ENCODE assay signal across 15 mouse cellular contexts in the genomic region with DNA sequence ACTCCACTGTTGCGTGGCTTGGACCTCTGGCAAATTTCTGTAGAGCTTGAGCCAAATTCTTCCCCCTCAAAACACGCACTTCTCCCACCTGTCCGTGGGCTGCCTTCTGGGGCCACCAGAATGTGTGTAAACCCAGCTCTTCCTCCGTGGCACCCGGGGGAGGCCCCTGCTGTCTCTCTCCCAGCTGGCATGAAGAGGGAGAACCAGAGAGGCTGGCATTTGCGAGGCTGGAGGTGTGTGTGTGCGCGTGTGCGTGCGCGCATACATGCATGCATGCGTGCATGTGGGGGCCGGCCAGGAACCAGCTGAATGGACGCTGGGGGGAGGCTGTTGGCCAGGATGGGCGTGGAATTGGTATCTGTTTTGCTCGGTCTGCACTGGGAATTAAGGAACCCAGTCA. TPM values are rescaled to one million over a fixed set of nuclear protein-coding genes. Genes with fewer than 3 reads are reported as not detected.
DNase-seq lines count a peak whose midpoint lies in the region; ATAC-seq and TF ChIP-seq lines count a peak whose summit lies in the region.
"Had no signal": no experiment of that assay in that cellular context is flagged by ENCODE, and none has a peak within 500 bp of the region (broad histone marks: within the 10 kb centered on the region; RNA-seq: fewer than 3 reads in every experiment).

No protein-coding gene starts in this region.

- H3K27me3 ChIP-seq in forebrain, embryonic 16.5 days (replicated peaks; ENCODE audit: control insufficient read depth, insufficient read depth, low read length), result peaks cover 5% of the 10 kb centered on the region; the same call in 1 of the 2 replicates
- H3K27me3 ChIP-seq in forebrain, embryonic 10.5 days (ENCODE audit: poor library complexity, severe bottlenecking), result peaks cover 95% of the 10 kb centered on the region

- H3K4me3 ChIP-seq in forebrain, embryonic 16.5 days (replicated peaks; ENCODE audit: low read length), result no peak overlapping the region
- no peak overlapping the region for H3K4me3 ChIP-seq in forebrain, embryonic 10.5 days
- H3K4me3 ChIP-seq in olfactory bulb, adult 2 months (ENCODE audit: insufficient read depth, low read depth, low read length), result peak overlapping the region; percentile 4; the same call in 1 of the 2 replicates
- H3K4me3 ChIP-seq: limb, embryonic 15.5 days had no signal

- no peak for ATAC-seq in forebrain, embryonic 16.5 days
- ATAC-seq: CD4-positive, CD25-positive, alpha-beta regulatory T cell, adult 4 months; inflammation-experienced regulatory T-cells, adult 6 months had no signal

- H3K27ac ChIP-seq in forebrain, embryonic 16.5 days (ENCODE audit: low read length), result no peak overlapping the region
- H3K27ac ChIP-seq in forebrain, embryonic 10.5 days, result no peak overlapping the region
- H3K27ac ChIP-seq in olfactory bulb, adult 2 months (ENCODE audit: insufficient read depth, low read depth, low read length), result peak overlapping the region; percentile 40
- H3K27ac ChIP-seq: limb, embryonic 15.5 days had no signal

- DNase-seq in forebrain, embryonic 10.5 days (ENCODE audit: extremely low spot score, low spot score), result no peak
- DNase-seq in left cerebral cortex, postnatal 14 days (ENCODE audit: low spot score in 2 of 2), result peak; percentile 57 to 70
- no peak for DNase-seq in left cerebral cortex, adult 11 months (ENCODE audit: low spot score)
- peak; percentile 64 for DNase-seq in telencephalon, adult 2 months (ENCODE audit: low read depth, low spot score)
- no peak for DNase-seq in liver
- DNase-seq: adrenal gland, postnatal 10 days; lung, adult 18-20 months; lung, postnatal 36 days; thymus, adult 2 months had no signal

- H3K36me3 ChIP-seq in forebrain, embryonic 16.5 days (ENCODE audit: control insufficient read depth, insufficient read depth), result no peaks in the 10 kb centered on the region
- H3K36me3 ChIP-seq in forebrain, embryonic 10.5 days (replicated peaks), result no peaks in the 10 kb centered on the region
- H3K36me3 ChIP-seq: limb, embryonic 15.5 days had no signal

- no peak for TF ChIP-seq POLR2A in olfactory bulb, adult 2 months (IDR thresholded peaks at IDR 0.05; ENCODE audit: insufficient read depth, low read depth, low read length)

- intact Hi-C loops in left cerebral cortex, postnatal 14 days (cut with DNase I), result no loop called here

- H3K9ac ChIP-seq in forebrain, embryonic 16.5 days (replicated peaks; ENCODE audit: low read depth, low read length), result no peak overlapping the region
- H3K9ac ChIP-seq: limb, embryonic 15.5 days had no signal

- H3K9me3 ChIP-seq in forebrain, embryonic 16.5 days (ENCODE audit: control insufficient read depth, low read length), result no peaks in the 10 kb centered on the region
- peaks cover 3% of the 10 kb centered on the region; the same call in 1 of the 2 replicates for H3K9me3 ChIP-seq in forebrain, embryonic 10.5 days
- H3K9me3 ChIP-seq: limb, embryonic 15.5 days had no signal

- TF ChIP-seq CTCF in olfactory bulb, adult 2 months (IDR thresholded peaks at IDR 0.05; ENCODE audit: insufficient read depth, low read depth, low read length), result no peak

- WGBS in forebrain, embryonic 16.5 days, result 68% methylated on average over 16 of the region's 16 CpGs
- 89% methylated on average over 16 of the region's 16 CpGs for WGBS in forebrain, embryonic 10.5 days
- 35% methylated on average over 16 of the region's 16 CpGs for WGBS in olfactory bulb, adult 2 months

- H3K4me1 ChIP-seq in forebrain, embryonic 16.5 days (replicated peaks; ENCODE audit: control insufficient read depth, insufficient read depth, low read length), result peaks cover 89% of the 10 kb centered on the region
- H3K4me1 ChIP-seq in forebrain, embryonic 10.5 days, result peaks cover 69% of the 10 kb centered on the region
- peaks cover 66% of the 10 kb centered on the region for H3K4me1 ChIP-seq in olfactory bulb, adult 2 months (ENCODE audit: control insufficient read depth, insufficient read depth, low read length)

- peak overlapping the region; percentile 8; the same call in 1 of the 2 replicates for H3K4me2 ChIP-seq in forebrain, embryonic 16.5 days (ENCODE audit: low read length)
- H3K4me2 ChIP-seq: limb, embryonic 15.5 days; midbrain, embryonic 11.5 days had no signal

RNA-seq across cellular contexts. Expression of gene Nrxn2, which starts 4.7 kb away (rescaled TPM):
- polyA plus RNA-seq in forebrain, embryonic 16.5 days (2015; fragmentation: Nextera tagmentation; extraction: Ambion mirVana), result 28.1 and 28.5 TPM in 2 replicates
- 2.8 and 3.1 TPM in 2 replicates for polyA plus RNA-seq in forebrain, embryonic 10.5 days (2016; fragmentation: Nextera tagmentation; extraction: Ambion mirVana)
- 100 to 1,000 TPM; 700 to 756 TPM for total RNA-seq in left cerebral cortex, postnatal 14 days (2021)
- 202 and 263 TPM in 2 replicates for polyA plus RNA-seq in olfactory bulb, adult 2 months (2012; ENCODE audit: insufficient read depth, insufficient read length, low replicate concordance, missing spikeins)
- polyA plus RNA-seq: CD4-positive, CD25-positive, alpha-beta regulatory T cell, adult 4 months had no signal

RNA-seq across cellular contexts. Expression of gene Rasgrp2, which starts 24.1 kb away (rescaled TPM):
- 48.8 and 60.8 TPM in 2 replicates for polyA plus RNA-seq in forebrain, embryonic 16.5 days (2015; fragmentation: Nextera tagmentation; extraction: Ambion mirVana)
- polyA plus RNA-seq in forebrain, embryonic 10.5 days (2016; fragmentation: Nextera tagmentation; extraction: Ambion mirVana), result 15.6 and 17.0 TPM in 2 replicates
- 10 to 100 TPM; 83.3 to 87.2 TPM for total RNA-seq in left cerebral cortex, postnatal 14 days (2021)
- polyA plus RNA-seq in olfactory bulb, adult 2 months (2012; ENCODE audit: insufficient read depth, insufficient read length, low replicate concordance, missing spikeins), result 282 TPM in 1 of 2 replicates, not detected in the other

RNA-seq across cellular contexts. Expression of gene Pygm, which starts 39.0 kb away (rescaled TPM):
- 2.4 and 2.8 TPM in 2 replicates for polyA plus RNA-seq in forebrain, embryonic 16.5 days (2015; fragmentation: Nextera tagmentation; extraction: Ambion mirVana)
- polyA plus RNA-seq in forebrain, embryonic 10.5 days (2016; fragmentation: Nextera tagmentation; extraction: Ambion mirVana), result 0.83 and 2.0 TPM in 2 replicates
- total RNA-seq in left cerebral cortex, postnatal 14 days (2021), result 10 to 100 TPM; 20.6 to 31.9 TPM
- not detected in 2 replicates for polyA plus RNA-seq in olfactory bulb, adult 2 months (2012; ENCODE audit: insufficient read depth, insufficient read length, low replicate concordance, missing spikeins)

RNA-seq across cellular contexts. Expression of gene Sf1, which starts 59.8 kb away (rescaled TPM):
- polyA plus RNA-seq in forebrain, embryonic 16.5 days (2015; fragmentation: Nextera tagmentation; extraction: Ambion mirVana), result 122 and 127 TPM in 2 replicates
- polyA plus RNA-seq in forebrain, embryonic 10.5 days (2016; fragmentation: Nextera tagmentation; extraction: Ambion mirVana), result 201 TPM in 2 replicates
- 100 to 1,000 TPM; 185 to 186 TPM for total RNA-seq in left cerebral cortex, postnatal 14 days (2021)
- polyA plus RNA-seq in olfactory bulb, adult 2 months (2012; ENCODE audit: insufficient read depth, insufficient read length, low replicate concordance, missing spikeins), result 340 TPM in 1 of 2 replicates, not detected in the other

Comparison
In these comparisons a context has a peak if more than half of its experiments do, and no peak if none do; other contexts are left out.
1. DNase-seq: peak in left cerebral cortex, postnatal 14 days (2 of 2) and telencephalon, adult 2 months (single experiment); none in forebrain, embryonic 10.5 days (single experiment), left cerebral cortex, adult 11 months (single experiment) and liver (single experiment).